ENCODE assay signal across 18 mouse cellular contexts in the genomic region with DNA sequence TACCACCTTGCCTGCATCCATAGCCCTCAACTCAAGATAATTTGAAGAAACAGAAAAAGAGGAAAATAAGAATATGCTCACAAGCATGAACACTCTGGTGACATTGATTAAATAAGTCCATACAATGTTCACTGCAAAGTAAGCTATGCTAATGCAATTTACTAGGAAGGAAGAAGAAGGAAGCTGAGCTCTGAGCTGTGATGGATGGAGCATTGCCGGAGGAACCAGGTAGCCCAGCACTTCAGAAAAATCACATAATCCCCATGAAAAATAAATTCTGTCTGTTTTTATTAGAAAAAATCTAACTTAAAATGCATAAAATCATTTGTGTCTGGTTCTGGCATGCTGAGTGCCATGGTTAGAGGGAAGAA.
A peak's percentile ranks its signal among the peaks of the same experiment; 100 is the strongest.
DNase-seq lines count a peak whose midpoint lies in the region; ATAC-seq and TF ChIP-seq lines count a peak whose summit lies in the region.
"Had no signal": no experiment of that assay in that cellular context is flagged by ENCODE, and none has a peak within 500 bp of the region (broad histone marks: within the 10 kb centered on the region; RNA-seq: fewer than 3 reads in every experiment).

No protein-coding gene starts in this region.

- H3K4me3 ChIP-seq in forebrain, embryonic 13.5 days, result no peak overlapping the region
- no peak overlapping the region for H3K4me3 ChIP-seq in forebrain, embryonic 15.5 days
- H3K4me3 ChIP-seq in kidney, embryonic 14.5 days (ENCODE audit: low read length), result no peak overlapping the region
- no peak overlapping the region for H3K4me3 ChIP-seq in kidney, adult 2 months (ENCODE audit: insufficient read depth, low read depth, low read length)
- no peak overlapping the region for H3K4me3 ChIP-seq in embryonic facial prominence, embryonic 10.5 days
- H3K4me3 ChIP-seq in limb, embryonic 14.5 days (replicated peaks; ENCODE audit: low read length), result no peak overlapping the region
- H3K4me3 ChIP-seq: midbrain, embryonic 13.5 days; neural tube, embryonic 12.5 days had no signal

- TF ChIP-seq CTCF in kidney, adult 2 months (conservative IDR thresholded peaks at IDR 0.05; ENCODE audit: insufficient read depth, insufficient read length, low read depth, low read length), result no peak

- H3K27ac ChIP-seq in forebrain, embryonic 13.5 days, result 0 out of 2 replicates have a peak overlapping the region, but pooled peaks have one; percentile 25
- H3K27ac ChIP-seq in forebrain, embryonic 15.5 days (replicated peaks), result no peak overlapping the region; the same call in 1 of the 2 replicates
- H3K27ac ChIP-seq in kidney, embryonic 14.5 days (ENCODE audit: low read depth, low read length), result peak overlapping the region; percentile 51; the same call in 1 of the 2 replicates
- no peak overlapping the region for H3K27ac ChIP-seq in kidney, adult 2 months (ENCODE audit: insufficient read depth, low read depth, low read length)
- H3K27ac ChIP-seq in embryonic facial prominence, embryonic 10.5 days (replicated peaks), result peak overlapping the region; percentile 58; the same call in 1 of the 2 replicates
- no peak overlapping the region for H3K27ac ChIP-seq in limb, embryonic 14.5 days (replicated peaks; ENCODE audit: low read depth, low read length)
- H3K27ac ChIP-seq: hindbrain, postnatal 0 days; midbrain, embryonic 13.5 days; neural tube, embryonic 12.5 days had no signal

- no peak for DNase-seq in kidney, adult 2 months
- no peak for DNase-seq in embryonic facial prominence, embryonic 10.5 days (ENCODE audit: low spot score)
- DNase-seq in limb, embryonic 14.5 days (ENCODE audit: low spot score), result no peak
- DNase-seq in adrenal gland, postnatal 4 days (ENCODE audit: low spot score in 2 of 2), result no peak
- DNase-seq: adrenal gland, postnatal 14 days; heart, postnatal 36 days; kidney, postnatal 25 days; liver; lung, postnatal 14 days had no signal

- H3K9ac ChIP-seq in forebrain, embryonic 13.5 days, result no peak overlapping the region
- H3K9ac ChIP-seq in forebrain, embryonic 15.5 days (replicated peaks), result no peak overlapping the region
- H3K9ac ChIP-seq in kidney, embryonic 14.5 days (ENCODE audit: low read depth, low read length), result no peak overlapping the region
- no peak overlapping the region for H3K9ac ChIP-seq in limb, embryonic 14.5 days (ENCODE audit: low read depth, low read length, severe bottlenecking)
- H3K9ac ChIP-seq: midbrain, embryonic 13.5 days; neural tube, embryonic 12.5 days had no signal

- TF ChIP-seq POLR2A in kidney, adult 2 months (IDR thresholded peaks at IDR 0.05; ENCODE audit: low read depth, low read length), result no peak
- TF ChIP-seq POLR2A in limb, embryonic 14.5 days (IDR thresholded peaks at IDR 0.05; ENCODE audit: borderline replicate concordance, extremely low read depth, insufficient read depth, insufficient read length), result no peak

- no peaks in the 10 kb centered on the region for H3K27me3 ChIP-seq in forebrain, embryonic 13.5 days
- no peaks in the 10 kb centered on the region for H3K27me3 ChIP-seq in forebrain, embryonic 15.5 days
- no peaks in the 10 kb centered on the region for H3K27me3 ChIP-seq in kidney, embryonic 14.5 days (ENCODE audit: control insufficient read depth, insufficient read depth, low read length)
- H3K27me3 ChIP-seq in kidney, adult 2 months (replicated peaks; ENCODE audit: control insufficient read depth, insufficient read depth, low read length), result no peaks in the 10 kb centered on the region
- no peaks in the 10 kb centered on the region for H3K27me3 ChIP-seq in embryonic facial prominence, embryonic 10.5 days (replicated peaks; ENCODE audit: low read depth, poor library complexity, severe bottlenecking)
- H3K27me3 ChIP-seq in limb, embryonic 14.5 days (ENCODE audit: control insufficient read depth, insufficient read depth, low read length), result no peaks in the 10 kb centered on the region
- H3K27me3 ChIP-seq: midbrain, embryonic 13.5 days; neural tube, embryonic 12.5 days had no signal

- WGBS in forebrain, embryonic 13.5 days, result 84% methylated on average over 1 of the region's 1 CpGs
- 96% methylated on average over 1 of the region's 1 CpGs for WGBS in forebrain, embryonic 15.5 days
- WGBS in kidney, embryonic 14.5 days, result 73% methylated on average over 1 of the region's 1 CpGs
- 73% methylated on average over 1 of the region's 1 CpGs for WGBS in kidney, adult 2 months
- WGBS in embryonic facial prominence, embryonic 10.5 days, result 53% methylated on average over 1 of the region's 1 CpGs
- WGBS in limb, embryonic 14.5 days, result 30% methylated on average over 1 of the region's 1 CpGs

- ATAC-seq in forebrain, embryonic 13.5 days, result no peak
- ATAC-seq in forebrain, embryonic 15.5 days (replicated peaks), result no peak
- ATAC-seq in kidney, embryonic 14.5 days (ENCODE audit: low FRiP score, low TSS enrichment), result no peak
- ATAC-seq in limb, embryonic 14.5 days (ENCODE audit: low FRiP score, low read depth), result peak; percentile 43; the same call in 1 of the 2 replicates
- ATAC-seq: hindbrain, postnatal 0 days; intestine, postnatal 0 days; midbrain, embryonic 13.5 days had no signal

- no peaks in the 10 kb centered on the region for H3K9me3 ChIP-seq in forebrain, embryonic 13.5 days (replicated peaks)
- H3K9me3 ChIP-seq in forebrain, embryonic 15.5 days, result no peaks in the 10 kb centered on the region
- no peaks in the 10 kb centered on the region for H3K9me3 ChIP-seq in kidney, embryonic 14.5 days (ENCODE audit: control insufficient read depth, low read length)
- H3K9me3 ChIP-seq in embryonic facial prominence, embryonic 10.5 days, result no peaks in the 10 kb centered on the region
- no peaks in the 10 kb centered on the region for H3K9me3 ChIP-seq in limb, embryonic 14.5 days (ENCODE audit: control insufficient read depth, low read length)
- H3K9me3 ChIP-seq: midbrain, embryonic 13.5 days; neural tube, embryonic 12.5 days had no signal

- no peaks in the 10 kb centered on the region for H3K36me3 ChIP-seq in forebrain, embryonic 13.5 days (ENCODE audit: poor library complexity, severe bottlenecking)
- no peaks in the 10 kb centered on the region for H3K36me3 ChIP-seq in forebrain, embryonic 15.5 days
- H3K36me3 ChIP-seq in kidney, embryonic 14.5 days (ENCODE audit: control insufficient read depth, insufficient read depth, low read length), result no peaks in the 10 kb centered on the region
- no peaks in the 10 kb centered on the region for H3K36me3 ChIP-seq in kidney, adult 2 months (ENCODE audit: control insufficient read depth, insufficient read depth, low read length)
- no peaks in the 10 kb centered on the region for H3K36me3 ChIP-seq in embryonic facial prominence, embryonic 10.5 days (replicated peaks)
- no peaks in the 10 kb centered on the region for H3K36me3 ChIP-seq in limb, embryonic 14.5 days (ENCODE audit: control insufficient read depth, insufficient read depth, low read length)
- H3K36me3 ChIP-seq: G1E; midbrain, embryonic 13.5 days; neural tube, embryonic 12.5 days had no signal

- H3K4me1 ChIP-seq in forebrain, embryonic 13.5 days, result peaks cover 10% of the 10 kb centered on the region
- peaks cover 11% of the 10 kb centered on the region; the same call in 1 of the 2 replicates for H3K4me1 ChIP-seq in forebrain, embryonic 15.5 days
- no peaks in the 10 kb centered on the region for H3K4me1 ChIP-seq in kidney, embryonic 14.5 days (ENCODE audit: control insufficient read depth, insufficient read depth, low read length)
- no peaks in the 10 kb centered on the region for H3K4me1 ChIP-seq in kidney, adult 2 months (ENCODE audit: control insufficient read depth, insufficient read depth, low read length)
- H3K4me1 ChIP-seq in embryonic facial prominence, embryonic 10.5 days, result peaks cover 41% of the 10 kb centered on the region
- H3K4me1 ChIP-seq in limb, embryonic 14.5 days (ENCODE audit: control insufficient read depth, insufficient read depth, low read length), result peaks cover 10% of the 10 kb centered on the region; the same call in 1 of the 2 replicates
- H3K4me1 ChIP-seq: neural tube, embryonic 12.5 days had no signal

- no peak overlapping the region for H3K4me2 ChIP-seq in forebrain, embryonic 13.5 days
- no peak overlapping the region for H3K4me2 ChIP-seq in forebrain, embryonic 15.5 days (replicated peaks)
- H3K4me2 ChIP-seq in kidney, embryonic 14.5 days (replicated peaks; ENCODE audit: low read depth, low read length), result no peak overlapping the region
- H3K4me2 ChIP-seq in limb, embryonic 14.5 days (replicated peaks; ENCODE audit: low read depth, low read length, severe bottlenecking), result no peak overlapping the region
- H3K4me2 ChIP-seq: heart, embryonic 11.5 days; midbrain, embryonic 13.5 days; neural tube, embryonic 12.5 days had no signal

Comparison
In these comparisons a context has a peak if more than half of its experiments do, and no peak if none do; other contexts are left out.
1. H3K27ac ChIP-seq: peak in forebrain, embryonic 13.5 days (single experiment), kidney, embryonic 14.5 days (single experiment) and embryonic facial prominence, embryonic 10.5 days (single experiment); none in forebrain, embryonic 15.5 days (single experiment), kidney, adult 2 months (single experiment) and limb, embryonic 14.5 days (single experiment).